Mouse (Mus musculus) embryo, embryonic 11.5 days (tissue): ENCODE data around the gene Tmem63a.
"Not testable (repeated sequence)": the region's sequence is repeated elsewhere in the genome, so short reads cannot be mapped to it uniquely, and the experiment has no call there.

Source experiments
- DNase-seq: peaks from one replicate; pipeline ENCODE4 v3.0.0-alpha.2; 2012; ENCODE audit warnings: low read depth, low spot score

Tmem63a gene

GRCm38 (mm10) chr1:180926286-180926685 is 15.9 kb upstream of the Tmem63a start:
- no peak for DNase-seq

GRCm38 (mm10) chr1:180929599-180929998 is 12.5 kb upstream of the Tmem63a start:
- no peak for DNase-seq

- no peak for DNase-seq
Observed at GRCm38 (mm10) chr1:180931106-180931505, 11.0 kb upstream of the Tmem63a start.

GRCm38 (mm10) chr1:180933659-180934058 is 8.5 kb upstream of the Tmem63a start:
- no peak for DNase-seq

- no peak for DNase-seq
Observed at GRCm38 (mm10) chr1:180934467-180935419, 7.4 kb upstream of the Tmem63a start, which contains the start of gene Lefty1. Gene Lefty1, plus strand, starts transcription at chr1:180935022.

- not testable (repeated sequence) for DNase-seq
Observed at GRCm38 (mm10) chr1:180936610-180937398, 5.3 kb upstream of the Tmem63a start.

GRCm38 (mm10) chr1:180937631-180938030 is 4.5 kb upstream of the Tmem63a start:
- not testable (repeated sequence) for DNase-seq

GRCm38 (mm10) chr1:180938781-180939180 is 3.4 kb upstream of the Tmem63a start:
- DNase-seq: not testable (repeated sequence)

GRCm38 (mm10) chr1:180940776-180941460 is 1.2 kb upstream of the Tmem63a start:
- no peak for DNase-seq

GRCm38 (mm10) chr1:180941726-180942125 is 418 bp upstream of the Tmem63a start:
- DNase-seq: no peak

- DNase-seq: no peak
Observed at GRCm38 (mm10) chr1:180943032-180943644, 994 bp downstream of the Tmem63a start.

GRCm38 (mm10) chr1:180943896-180944295 is 1.8 kb downstream of the Tmem63a start:
- DNase-seq: no peak

GRCm38 (mm10) chr1:180944553-180944952 is 2.4 kb downstream of the Tmem63a start:
- no peak for DNase-seq

GRCm38 (mm10) chr1:180945001-180945980 is 3.1 kb downstream of the Tmem63a start:
- peak; percentile 36 for DNase-seq

- DNase-seq: no peak
Observed at GRCm38 (mm10) chr1:180946448-180946847, 4.3 kb downstream of the Tmem63a start.

- DNase-seq: no peak
Observed at GRCm38 (mm10) chr1:180952085-180952746, 10.1 kb downstream of the Tmem63a start.

- no peak for DNase-seq
Observed at GRCm38 (mm10) chr1:180952808-180953207, 10.7 kb downstream of the Tmem63a start.

GRCm38 (mm10) chr1:180956401-180956800 is 14.3 kb downstream of the Tmem63a start:
- no peak for DNase-seq

GRCm38 (mm10) chr1:180956973-180957381 is 14.8 kb downstream of the Tmem63a start:
- DNase-seq: no peak
